Mouse (Mus musculus): ENCODE results near the gene Ptov1. TPM values are rescaled to one million over a fixed set of nuclear protein-coding genes. Genes with fewer than 3 reads are reported as not detected.

Ptov1 gene
- polyA plus RNA-seq, 1 experiment from 2014 or later: 518 TPM

- no peak overlapping the region for H3K27ac ChIP-seq (replicated peaks)
- no peak for ATAC-seq (ENCODE audit: low FRiP score, low read depth)
- H3K4me2 ChIP-seq: no peak overlapping the region
- no peaks in the 10 kb centered on the region for H3K9me3 ChIP-seq
- no peak overlapping the region for H3K4me3 ChIP-seq
- WGBS: 91% methylated on average over 7 of the region's 7 CpGs
- H3K36me3 ChIP-seq: peaks cover 42% of the 10 kb centered on the region
- peaks cover 8% of the 10 kb centered on the region; the same call in 1 of the 2 replicates for H3K27me3 ChIP-seq
- peaks cover 26% of the 10 kb centered on the region for H3K4me1 ChIP-seq (replicated peaks)
- H3K9ac ChIP-seq: no peak overlapping the region
Measured at GRCm38 (mm10) chr7:44846804-44847203, 22.8 kb downstream of the Ptov1 start.

- Histone ChIP-seq H3K36me3 (peaks cover 49% of the 10 kb centered on the region), H3K27ac (replicated peaks) (no peak overlapping the region), H3K9me3 (no peaks in the 10 kb centered on the region), H3K9ac (no peak overlapping the region), H3K4me3 (no peak overlapping the region), H3K27me3 (peaks cover 21% of the 10 kb centered on the region), H3K4me1 (replicated peaks) (peaks cover 20% of the 10 kb centered on the region), H3K4me2 (no peak overlapping the region)
- 92% methylated on average over 10 of the region's 10 CpGs for WGBS
- no peak for ATAC-seq (ENCODE audit: low FRiP score, low read depth)
Measured at GRCm38 (mm10) chr7:44845006-44845405, 24.6 kb downstream of the Ptov1 start.

GRCm38 (mm10) chr7:44841825-44842463 is 27.6 kb downstream of the Ptov1 start:
- no peaks in the 10 kb centered on the region for H3K9me3 ChIP-seq
- H3K27ac ChIP-seq (replicated peaks): no peak overlapping the region
- H3K4me3 ChIP-seq: no peak overlapping the region
- H3K27me3 ChIP-seq: peaks cover 28% of the 10 kb centered on the region
- peaks cover 19% of the 10 kb centered on the region for H3K4me1 ChIP-seq (replicated peaks)
- 90% methylated on average over 8 of the region's 8 CpGs for WGBS
- no peak overlapping the region for H3K9ac ChIP-seq
- H3K4me2 ChIP-seq: no peak overlapping the region
- H3K36me3 ChIP-seq: peaks cover 49% of the 10 kb centered on the region
- no peak for ATAC-seq (ENCODE audit: low FRiP score, low read depth)

- H3K4me3 ChIP-seq: no peak overlapping the region
- peaks cover 28% of the 10 kb centered on the region for H3K27me3 ChIP-seq
- ATAC-seq (ENCODE audit: low FRiP score, low read depth): no peak
- WGBS: 50% methylated on average over 14 of the region's 14 CpGs
- no peak overlapping the region for H3K27ac ChIP-seq (replicated peaks)
- H3K9me3 ChIP-seq: no peaks in the 10 kb centered on the region
- H3K4me2 ChIP-seq: peak overlapping the region; percentile 56
- 0 out of 2 replicates have a peak overlapping the region, but pooled peaks have one; percentile 21 for H3K9ac ChIP-seq
- H3K36me3 ChIP-seq: peaks cover 39% of the 10 kb centered on the region
- peaks cover 15% of the 10 kb centered on the region for H3K4me1 ChIP-seq (replicated peaks)
Measured at GRCm38 (mm10) chr7:44840426-44840825, 29.2 kb downstream of the Ptov1 start.

- H3K4me2 ChIP-seq: peak overlapping the region; percentile 56
- ATAC-seq (ENCODE audit: low FRiP score, low read depth): peak; percentile 52
Measured at GRCm38 (mm10) chr7:44839491-44840191, 29.9 kb downstream of the Ptov1 start.

GRCm38 (mm10) chr7:44839171-44839490 is 30.5 kb downstream of the Ptov1 start:
- H3K4me3 ChIP-seq: peak overlapping the region; percentile 19
- peaks cover 28% of the 10 kb centered on the region for H3K27me3 ChIP-seq
- peaks cover 26% of the 10 kb centered on the region for H3K36me3 ChIP-seq
- ATAC-seq (ENCODE audit: low FRiP score, low read depth): no peak
- H3K4me2 ChIP-seq: peak overlapping the region; percentile 56
- WGBS: 30% methylated on average over 11 of the region's 11 CpGs
- H3K27ac ChIP-seq (replicated peaks): no peak overlapping the region
- peaks cover 15% of the 10 kb centered on the region for H3K4me1 ChIP-seq (replicated peaks)
- no peaks in the 10 kb centered on the region for H3K9me3 ChIP-seq
- H3K9ac ChIP-seq: peak overlapping the region; percentile 21; the same call in 1 of the 2 replicates

More at GRCm38 (mm10) chr7:44839491-44840191, 29.9 kb downstream of the Ptov1 start:
- Histone ChIP-seq H3K4me1 (replicated peaks) (peaks cover 15% of the 10 kb centered on the region), H3K36me3 (peaks cover 32% of the 10 kb centered on the region), H3K27me3 (peaks cover 28% of the 10 kb centered on the region), H3K4me3 (peak overlapping the region; percentile 19), H3K9ac (peak overlapping the region; percentile 21), H3K9me3 (no peaks in the 10 kb centered on the region), H3K27ac (replicated peaks) (0 out of 2 replicates have a peak overlapping the region, but pooled peaks have one; percentile 1)
- 3% methylated on average over 56 of the region's 58 CpGs for WGBS

DNA sequence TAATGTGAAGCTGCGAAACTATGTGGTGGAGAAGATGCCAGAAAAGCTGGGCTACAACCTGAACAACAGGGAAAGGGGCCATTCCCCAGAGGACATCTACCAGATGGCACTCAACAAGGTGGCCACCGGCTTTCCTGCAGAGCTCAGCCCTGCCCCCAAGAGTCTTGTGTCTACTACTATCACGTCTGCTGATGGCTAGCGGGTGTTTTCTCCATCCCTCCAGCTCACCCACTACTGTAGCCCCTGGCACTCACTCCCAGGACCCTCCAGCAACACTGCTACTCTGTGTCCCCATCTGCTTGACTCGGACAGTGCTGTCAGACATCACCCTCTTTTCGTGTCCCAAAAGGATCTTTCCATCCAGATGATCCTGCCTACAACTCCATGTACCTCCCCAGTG is 31.5 kb downstream of the Ptov1 start:
- ATAC-seq (ENCODE audit: low FRiP score, low read depth): no peak
- no peak overlapping the region for H3K27ac ChIP-seq (replicated peaks)
- 82% methylated on average over 6 of the region's 6 CpGs for WGBS
- peaks cover 28% of the 10 kb centered on the region for H3K27me3 ChIP-seq
- peaks cover 15% of the 10 kb centered on the region for H3K4me1 ChIP-seq (replicated peaks)
- no peak overlapping the region for H3K4me3 ChIP-seq
- no peak overlapping the region for H3K4me2 ChIP-seq
- H3K36me3 ChIP-seq: peaks cover 19% of the 10 kb centered on the region
- no peak overlapping the region for H3K9ac ChIP-seq
- no peaks in the 10 kb centered on the region for H3K9me3 ChIP-seq

- no peak overlapping the region for H3K27ac ChIP-seq (replicated peaks)
- H3K9me3 ChIP-seq: no peaks in the 10 kb centered on the region
- peaks cover 18% of the 10 kb centered on the region for H3K27me3 ChIP-seq
- ATAC-seq (ENCODE audit: low FRiP score, low read depth): no peak
- WGBS: 87% methylated on average over 9 of the region's 9 CpGs
- H3K9ac ChIP-seq: no peak overlapping the region
- H3K4me3 ChIP-seq: no peak overlapping the region
- no peak overlapping the region for H3K4me2 ChIP-seq
- H3K36me3 ChIP-seq: peaks cover 11% of the 10 kb centered on the region
- peaks cover 15% of the 10 kb centered on the region for H3K4me1 ChIP-seq (replicated peaks)
Measured at GRCm38 (mm10) chr7:44836423-44837053, 33.0 kb downstream of the Ptov1 start.

DNA sequence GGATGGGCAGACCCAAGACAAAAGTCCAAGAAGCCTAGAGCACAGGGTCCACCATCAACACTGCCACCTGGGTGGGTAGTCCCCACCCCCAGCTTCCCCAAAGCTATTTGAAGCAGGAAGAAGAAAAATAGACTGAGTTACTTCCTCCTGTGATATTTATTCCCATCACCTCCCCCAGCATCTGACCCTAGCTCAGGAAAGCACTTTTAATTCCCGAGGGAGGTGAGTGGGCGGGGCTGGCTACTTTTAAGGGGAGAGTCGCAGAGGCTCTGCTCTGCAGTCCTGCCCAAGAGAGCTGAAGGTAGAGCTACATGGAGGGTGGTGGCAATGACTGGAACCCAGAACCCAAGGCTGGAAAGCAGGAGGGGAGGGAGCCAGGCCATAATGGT is 33.6 kb downstream of the Ptov1 start:
- Histone ChIP-seq H3K9ac (no peak overlapping the region), H3K36me3 (peaks cover 17% of the 10 kb centered on the region), H3K4me1 (replicated peaks) (peaks cover 15% of the 10 kb centered on the region), H3K27me3 (peaks cover 14% of the 10 kb centered on the region), H3K4me3 (no peak overlapping the region), H3K4me2 (no peak overlapping the region), H3K27ac (replicated peaks) (no peak overlapping the region), H3K9me3 (no peaks in the 10 kb centered on the region)
- WGBS: 53% methylated on average over 3 of the region's 3 CpGs
- ATAC-seq (ENCODE audit: low FRiP score, low read depth): no peak

GRCm38 (mm10) chr7:44835373-44836015 is 34.1 kb downstream of the Ptov1 start:
- Histone ChIP-seq H3K9me3 (no peaks in the 10 kb centered on the region), H3K27me3 (peaks cover 10% of the 10 kb centered on the region), H3K36me3 (peaks cover 16% of the 10 kb centered on the region), H3K27ac (replicated peaks) (no peak overlapping the region), H3K9ac (no peak overlapping the region), H3K4me2 (no peak overlapping the region), H3K4me1 (replicated peaks) (peaks cover 14% of the 10 kb centered on the region), H3K4me3 (no peak overlapping the region)
- 93% methylated on average over 1 of the region's 1 CpGs for WGBS
- ATAC-seq (ENCODE audit: low FRiP score, low read depth): no peak

- Histone ChIP-seq H3K4me1 (replicated peaks) (no peaks in the 10 kb centered on the region), H3K36me3 (peaks cover 34% of the 10 kb centered on the region), H3K9me3 (no peaks in the 10 kb centered on the region), H3K27me3 (no peaks in the 10 kb centered on the region), H3K4me3 (no peak overlapping the region), H3K9ac (no peak overlapping the region), H3K4me2 (no peak overlapping the region), H3K27ac (replicated peaks) (no peak overlapping the region)
- no peak for ATAC-seq (ENCODE audit: low FRiP score, low read depth)
- WGBS: 81% methylated on average over 4 of the region's 4 CpGs
Measured at GRCm38 (mm10) chr7:44832763-44833162, 36.8 kb downstream of the Ptov1 start.

- 88% methylated on average over 5 of the region's 5 CpGs for WGBS
- no peak overlapping the region for H3K27ac ChIP-seq (replicated peaks)
- H3K9ac ChIP-seq: no peak overlapping the region
- peaks cover 7% of the 10 kb centered on the region; the same call in 1 of the 2 replicates for H3K4me1 ChIP-seq (replicated peaks)
- H3K27me3 ChIP-seq: no peaks in the 10 kb centered on the region
- no peak overlapping the region for H3K4me2 ChIP-seq
- H3K9me3 ChIP-seq: no peaks in the 10 kb centered on the region
- ATAC-seq (ENCODE audit: low FRiP score, low read depth): no peak
- H3K4me3 ChIP-seq: no peak overlapping the region
- H3K36me3 ChIP-seq: peaks cover 34% of the 10 kb centered on the region
Measured at GRCm38 (mm10) chr7:44828706-44829105, 40.9 kb downstream of the Ptov1 start.

All from hindbrain, embryonic 15.5 days (tissue).